ENCODE assay signal across 18 mouse cellular contexts in genomic region chr3:101073384-101073783, GRCm38 (mm10). TPM values are rescaled to one million over a fixed set of nuclear protein-coding genes. Genes with fewer than 3 reads are reported as not detected.
DNase-seq lines count a peak whose midpoint lies in the region; ATAC-seq and TF ChIP-seq lines count a peak whose summit lies in the region.
"Had no signal": no experiment of that assay in that cellular context is flagged by ENCODE, and none has a peak within 500 bp of the region (broad histone marks: within the 10 kb centered on the region; RNA-seq: fewer than 3 reads in every experiment).

No protein-coding gene starts in this region.

- H3K9ac ChIP-seq in kidney, embryonic 15.5 days, result no peak overlapping the region
- no peak overlapping the region for H3K9ac ChIP-seq in embryonic facial prominence, embryonic 15.5 days
- H3K9ac ChIP-seq: liver, embryonic 15.5 days; neural tube, embryonic 12.5 days had no signal

- peaks cover 14% of the 10 kb centered on the region; the same call in 1 of the 2 replicates for H3K36me3 ChIP-seq in kidney, embryonic 15.5 days
- H3K36me3 ChIP-seq in kidney, adult 2 months (ENCODE audit: control insufficient read depth, insufficient read depth, low read length), result no peaks in the 10 kb centered on the region
- peaks cover 26% of the 10 kb centered on the region for H3K36me3 ChIP-seq in embryonic facial prominence, embryonic 15.5 days
- H3K36me3 ChIP-seq: liver, embryonic 15.5 days; neural tube, embryonic 12.5 days had no signal

- H3K27ac ChIP-seq in kidney, embryonic 15.5 days, result no peak overlapping the region
- H3K27ac ChIP-seq in kidney, adult 2 months (ENCODE audit: insufficient read depth, low read depth, low read length), result no peak overlapping the region
- H3K27ac ChIP-seq in embryonic facial prominence, embryonic 15.5 days (replicated peaks), result peak overlapping the region; percentile 55
- H3K27ac ChIP-seq: liver, embryonic 15.5 days; neural tube, embryonic 12.5 days had no signal

- no peak for ATAC-seq in kidney, embryonic 15.5 days (replicated peaks; ENCODE audit: low FRiP score)
- peak; percentile 57 for ATAC-seq in CD4-positive, CD25-positive, alpha-beta regulatory T cell, adult 4 months
- no peak for ATAC-seq in embryonic facial prominence, embryonic 15.5 days (ENCODE audit: insufficient number of reproducible peaks, low FRiP score, low TSS enrichment, low read depth)

- H3K4me3 ChIP-seq in kidney, embryonic 15.5 days (replicated peaks), result no peak overlapping the region
- no peak overlapping the region for H3K4me3 ChIP-seq in kidney, adult 2 months (ENCODE audit: insufficient read depth, low read depth, low read length)
- no peak overlapping the region for H3K4me3 ChIP-seq in embryonic facial prominence, embryonic 15.5 days (replicated peaks)
- H3K4me3 ChIP-seq: liver, embryonic 15.5 days; neural tube, embryonic 12.5 days had no signal

- H3K9me3 ChIP-seq in kidney, embryonic 15.5 days (replicated peaks), result no peaks in the 10 kb centered on the region
- no peaks in the 10 kb centered on the region for H3K9me3 ChIP-seq in embryonic facial prominence, embryonic 15.5 days (replicated peaks)
- H3K9me3 ChIP-seq: liver, embryonic 15.5 days; neural tube, embryonic 12.5 days had no signal

- DNase-seq in kidney, adult 2 months, result no peak
- peak; percentile 60 for DNase-seq in 3T3-L1 (ENCODE audit: low read depth, low spot score)
- no peak for DNase-seq in Muller cell, postnatal 12 days (ENCODE audit: inconsistent ontology term)
- DNase-seq in thymus, postnatal 36 days, result no peak
- DNase-seq: adrenal gland, postnatal 36 days; cerebellum, adult 2 months; cerebellum, postnatal 36 days; heart, postnatal 10 days; lung, postnatal 14 days; spleen, adult 18-20 months; thymus, adult 18-20 months had no signal

- WGBS in kidney, embryonic 15.5 days, result 64% methylated on average over 9 of the region's 9 CpGs
- WGBS in kidney, adult 2 months, result 54% methylated on average over 9 of the region's 9 CpGs
- 54% methylated on average over 9 of the region's 9 CpGs for WGBS in embryonic facial prominence, embryonic 15.5 days

- TF ChIP-seq POLR2A in kidney, adult 2 months (IDR thresholded peaks at IDR 0.05; ENCODE audit: low read depth, low read length), result no peak

- H3K4me2 ChIP-seq in kidney, embryonic 15.5 days, result 0 out of 2 replicates have a peak overlapping the region, but pooled peaks have one; percentile 5
- H3K4me2 ChIP-seq in embryonic facial prominence, embryonic 15.5 days (replicated peaks), result no peak overlapping the region
- H3K4me2 ChIP-seq: heart, embryonic 11.5 days; liver, embryonic 15.5 days; neural tube, embryonic 12.5 days had no signal

- peaks cover 29% of the 10 kb centered on the region for H3K4me1 ChIP-seq in kidney, embryonic 15.5 days
- H3K4me1 ChIP-seq in kidney, adult 2 months (ENCODE audit: control insufficient read depth, insufficient read depth, low read length), result no peaks in the 10 kb centered on the region
- H3K4me1 ChIP-seq in embryonic facial prominence, embryonic 15.5 days, result peaks cover 61% of the 10 kb centered on the region
- H3K4me1 ChIP-seq: liver, embryonic 15.5 days had no signal

- TF ChIP-seq CTCF in kidney, adult 2 months (conservative IDR thresholded peaks at IDR 0.05; ENCODE audit: insufficient read depth, insufficient read length, low read depth, low read length), result no peak

- H3K27me3 ChIP-seq in kidney, embryonic 15.5 days, result no peaks in the 10 kb centered on the region
- no peaks in the 10 kb centered on the region for H3K27me3 ChIP-seq in kidney, adult 2 months (replicated peaks; ENCODE audit: control insufficient read depth, insufficient read depth, low read length)
- no peaks in the 10 kb centered on the region for H3K27me3 ChIP-seq in embryonic facial prominence, embryonic 15.5 days
- H3K27me3 ChIP-seq: liver, embryonic 15.5 days; neural tube, embryonic 12.5 days had no signal

RNA-seq across cellular contexts. Expression of gene Ptgfrn, which starts 36.7 kb away (rescaled TPM):
- polyA plus RNA-seq in kidney, embryonic 15.5 days (2015; fragmentation: Nextera tagmentation; extraction: Ambion mirVana), result 2.8 and 2.9 TPM in 2 replicates
- polyA plus RNA-seq in kidney, adult 2 months (2012; rRNA removed), result 5.2 and 5.5 TPM in 2 replicates
- 1 to 10 TPM in 1 of 2 experiments, under 1 TPM in 1; 0.73 to 1.0 TPM for polyA plus RNA-seq in CD4-positive, CD25-positive, alpha-beta regulatory T cell, adult 4 months (2017; shearing (Covaris generic))
- 7.4 and 9.8 TPM in 2 replicates for polyA plus RNA-seq in embryonic facial prominence, embryonic 15.5 days (2015; fragmentation: Nextera tagmentation; extraction: Ambion mirVana)

RNA-seq across cellular contexts. Expression of gene Cd101, which starts 44.0 kb away (rescaled TPM):
- polyA plus RNA-seq in kidney, embryonic 15.5 days (2015; fragmentation: Nextera tagmentation; extraction: Ambion mirVana), result 0.04 TPM in 1 of 2 replicates, not detected in the other
- polyA plus RNA-seq in kidney, adult 2 months (2012; rRNA removed), result 0.03 and 0.16 TPM in 2 replicates
- polyA plus RNA-seq in CD4-positive, CD25-positive, alpha-beta regulatory T cell, adult 4 months (2017; shearing (Covaris generic)), result 10 to 100 TPM; 19.4 to 43.3 TPM
- polyA plus RNA-seq in embryonic facial prominence, embryonic 15.5 days (2015; fragmentation: Nextera tagmentation; extraction: Ambion mirVana), result 0.15 and 0.21 TPM in 2 replicates
- polyA plus RNA-seq: kidney, embryonic 14.5 days had no signal

Comparison
In these comparisons a context has a peak if more than half of its experiments do, and no peak if none do; other contexts are left out.
1. RNA of gene Cd101, which starts 44.0 kb away (polyA plus RNA-seq): 19.4 to 43.3 TPM in CD4-positive, CD25-positive, alpha-beta regulatory T cell, adult 4 months; 0.03 to 0.16 TPM in kidney, adult 2 months, 0.15 to 0.21 TPM in embryonic facial prominence, embryonic 15.5 days and 0.04 TPM in kidney, embryonic 15.5 days; every median in the first group is over 10 times any median in the second.